Mouse (Mus musculus): ENCODE measurements at regions not wholly inside any gene's neighbourhood (a gene's known extent, or its start where the extent isn't known, plus 50 kb on each side); places are given as distances from the start of the nearest gene placed in this dataset.

DNA sequence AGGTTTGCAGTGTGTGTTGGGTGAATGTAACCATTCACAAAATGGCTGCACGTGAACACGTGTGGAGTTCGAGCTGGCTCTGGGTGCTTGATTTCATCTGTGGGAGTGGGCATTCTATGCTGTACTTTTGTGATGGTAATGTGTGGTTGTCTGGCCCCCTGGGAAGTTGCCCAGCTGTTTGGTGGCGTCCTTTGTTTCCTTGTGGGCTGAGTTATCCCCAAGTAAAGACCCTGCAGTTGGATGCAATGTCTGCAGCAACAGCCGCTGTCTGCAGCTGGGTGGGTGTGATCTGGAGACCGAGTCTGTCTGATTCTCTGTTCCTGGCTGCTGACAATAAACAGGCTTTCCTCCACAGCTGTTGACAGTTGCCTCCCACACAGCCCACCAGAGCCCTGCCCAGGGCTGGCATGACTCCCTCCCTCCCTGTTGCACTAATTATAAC, 56.0 kb upstream of the Rtn4 start:
- TF ChIP-seq CTCF (IDR thresholded peaks at IDR 0.05) (no peak), POLR2A (IDR thresholded peaks at IDR 0.05; ENCODE audit: insufficient read depth, low read depth, low read length) (no peak), EP300 (IDR thresholded peaks at IDR 0.05; ENCODE audit: insufficient read depth, low read depth, low read length) (no peak)

All from heart, adult 2 months (tissue).